Mouse (Mus musculus) thymus, postnatal 25 days (tissue): Measurements from ENCODE around the gene Cnih4.
A peak's percentile ranks its signal among the peaks of the same experiment; 100 is the strongest.

ENCODE experiments used
- DNase-seq: peaks from one replicate; pipeline ENCODE4 v3.0.0; 2022

Gene Cnih4

DNA sequence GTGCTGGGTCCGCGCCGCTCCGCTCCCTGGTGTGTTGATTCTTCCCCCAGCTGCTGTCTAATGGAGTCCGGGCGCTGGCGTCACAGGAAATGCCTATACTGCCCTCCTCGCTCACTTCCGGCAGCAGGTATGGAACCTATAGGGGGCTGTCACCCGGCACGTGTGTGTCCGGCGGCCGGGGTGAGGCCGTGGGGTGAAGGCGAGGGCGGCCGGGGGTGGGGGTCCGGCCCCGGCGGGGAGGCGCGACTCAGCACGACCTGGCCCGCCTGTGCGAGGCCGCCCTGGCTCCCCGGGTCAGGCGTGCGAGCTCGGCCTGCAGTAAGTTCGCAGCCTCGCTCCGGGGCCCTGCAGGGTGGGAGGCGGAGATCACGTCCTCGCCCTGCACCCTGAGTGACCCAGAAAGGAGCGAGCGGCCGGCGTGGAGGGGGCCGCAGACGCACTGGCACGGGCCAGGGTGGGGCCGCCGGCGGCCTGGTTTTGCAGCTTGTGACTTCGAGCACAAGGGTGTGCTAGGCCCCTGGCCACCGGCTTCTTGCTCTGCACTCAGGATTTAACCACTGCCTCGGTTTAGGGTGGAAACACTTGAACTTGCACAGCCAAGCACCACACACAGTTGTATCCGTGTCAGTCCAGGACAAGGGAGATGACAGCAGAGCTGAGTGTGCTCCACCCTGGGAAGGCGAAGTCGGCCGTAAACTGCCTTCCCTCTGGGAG, 67.6 kb downstream of the Cnih4 start, which contains the start of gene Wdr26:
TSS of gene Wdr26 (minus strand) at position 82 of the 714 bp plus-strand sequence.
- DNase-seq: peak; percentile 85

DNA sequence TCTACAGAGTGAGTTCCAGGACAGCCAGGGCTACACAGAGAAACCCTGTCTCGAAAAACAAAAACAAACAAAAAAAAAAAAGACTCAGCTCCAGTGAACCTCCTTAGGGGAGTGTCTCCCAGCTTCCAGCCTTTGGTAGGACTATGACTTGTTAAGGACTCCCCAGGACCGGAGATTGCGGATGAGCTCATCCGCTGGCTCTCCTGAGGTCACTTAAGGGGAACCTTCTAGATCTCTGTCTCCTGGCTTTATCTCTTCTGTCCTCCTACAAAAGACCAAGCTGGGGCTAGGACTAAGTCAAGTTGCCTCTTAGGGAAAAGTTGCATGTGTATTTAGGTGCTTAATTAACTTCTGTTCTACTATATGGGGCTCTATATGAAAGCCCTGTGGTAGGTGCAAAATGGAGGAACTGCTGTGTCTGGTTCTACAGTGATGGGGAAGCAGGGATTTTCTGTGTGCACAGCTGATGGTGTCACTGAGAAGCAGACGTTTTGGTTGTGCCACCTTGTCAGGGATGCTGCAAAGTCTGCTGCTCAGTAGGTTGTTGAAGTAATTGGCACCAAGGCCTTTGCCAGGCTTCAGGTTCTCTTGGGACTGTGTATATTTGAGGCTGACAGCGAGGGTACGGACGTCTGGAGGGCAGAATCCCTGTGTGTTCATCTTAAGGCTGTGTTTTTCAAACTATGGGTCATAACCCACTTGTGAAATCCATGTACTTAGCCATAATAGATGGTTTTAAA, 70.0 kb downstream of the Cnih4 start:
- DNase-seq: no peak

DNA sequence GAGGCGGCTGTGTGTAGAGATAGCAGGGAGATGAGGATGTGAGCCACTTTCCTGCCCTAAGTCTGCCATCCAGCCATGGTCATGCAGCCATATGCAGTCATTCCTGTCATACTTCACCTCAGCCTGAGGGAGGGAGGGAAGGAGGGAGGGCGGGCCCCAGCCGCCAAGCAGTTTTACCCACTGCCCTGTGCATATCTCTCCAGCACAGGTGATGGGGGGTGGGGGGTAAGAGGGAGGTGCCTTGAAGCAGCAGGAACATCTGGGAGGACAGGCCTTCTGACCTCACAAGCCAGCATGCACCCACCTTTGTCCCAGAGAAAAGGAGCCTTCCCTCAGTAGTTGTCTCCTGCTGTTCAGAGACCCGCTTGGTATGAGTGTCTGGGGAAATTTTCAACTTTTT, 71.8 kb downstream of the Cnih4 start:
- DNase-seq: no peak
